Mouse (Mus musculus): ENCODE data around the gene Ccnd1. TPM values are rescaled to one million over a fixed set of nuclear protein-coding genes. Genes with fewer than 3 reads are reported as not detected.
"Not testable (repeated sequence)": the region's sequence is repeated elsewhere in the genome, so short reads cannot be mapped to it uniquely, and the experiment has no call there.

Ccnd1 gene
- total RNA-seq, 2 experiments from 2014 or later, result 34.7 to 51.6 TPM

DNA sequence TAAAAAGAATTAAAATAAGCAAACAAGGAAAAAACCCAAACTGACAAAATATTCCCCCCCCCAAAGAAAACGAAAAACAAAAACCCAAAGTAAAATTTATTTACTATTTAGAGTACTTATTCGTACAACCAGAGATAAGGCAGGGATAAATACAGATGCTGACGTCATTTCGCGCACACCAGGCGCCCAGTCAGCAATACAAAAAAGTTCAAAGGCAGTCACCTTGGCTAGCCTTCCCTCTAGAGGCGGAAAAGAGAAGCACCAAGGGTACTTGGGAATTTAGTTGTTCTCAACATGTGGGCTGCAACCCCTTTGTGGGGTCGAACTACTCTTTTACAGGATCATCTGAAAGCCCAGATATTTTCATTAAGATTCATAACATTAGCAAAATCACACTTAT is 31.9 kb downstream of the Ccnd1 start:
- DNase-seq, result no peak

DNA sequence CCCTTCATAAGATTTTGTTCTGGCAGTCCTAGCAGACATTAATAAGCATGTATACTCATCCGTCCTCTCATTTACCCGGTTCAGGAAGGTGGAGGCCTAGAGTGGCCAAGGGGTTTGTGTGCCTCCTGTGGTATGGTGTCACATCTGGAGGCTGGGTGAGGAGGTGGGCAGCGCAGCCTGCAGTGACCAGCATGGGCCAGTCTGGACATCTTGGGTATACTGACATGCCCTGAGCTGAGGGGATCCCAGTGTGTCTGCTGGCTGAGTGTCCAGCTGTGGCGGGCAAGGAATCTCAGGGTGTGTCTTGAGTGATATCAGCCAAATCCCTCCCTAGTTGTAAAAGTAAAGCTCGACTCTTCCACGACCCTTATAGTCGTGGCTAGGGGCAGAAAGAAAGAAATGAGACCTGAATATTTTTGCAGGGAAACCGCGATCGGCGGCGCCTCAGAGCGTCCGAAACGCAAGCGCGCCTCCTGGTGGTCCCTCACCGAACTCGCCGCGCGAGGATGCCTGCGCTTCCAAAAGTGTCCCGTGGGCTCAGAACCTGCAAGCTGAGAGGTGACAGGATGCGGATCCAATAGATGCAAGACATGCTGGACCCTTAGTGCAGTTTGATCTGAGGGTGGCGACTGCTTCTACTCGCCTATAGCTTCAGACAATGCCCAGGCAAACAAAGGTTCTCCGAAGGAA is 32.9 kb downstream of the Ccnd1 start:
- peak; percentile 78 for DNase-seq

DNA sequence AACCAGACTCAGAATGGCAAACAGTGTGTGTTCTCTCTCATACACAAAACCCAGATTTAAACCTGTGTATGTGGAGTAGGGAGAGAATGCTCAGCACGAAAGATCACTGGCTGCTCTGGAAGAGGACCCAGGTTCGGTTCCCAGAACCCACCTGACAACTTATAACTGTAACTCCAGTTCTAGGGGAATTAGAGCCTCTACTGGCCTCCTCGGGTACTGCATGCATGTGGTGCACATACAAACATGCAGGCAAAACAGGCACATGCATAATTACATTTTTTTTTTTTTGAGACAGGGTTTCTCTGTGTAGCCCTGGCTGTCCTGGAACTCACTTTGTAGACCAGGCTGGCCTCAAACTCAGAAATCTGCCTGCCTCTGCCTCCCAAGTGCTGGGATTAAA is 34.2 kb downstream of the Ccnd1 start:
- not testable (repeated sequence) for DNase-seq

- DNase-seq, result no peak
Measured at GRCm38 (mm10) chr7:144898506-144898905, 41.2 kb downstream of the Ccnd1 start.

- no peak for DNase-seq
Measured at GRCm38 (mm10) chr7:144896294-144897218, 43.2 kb downstream of the Ccnd1 start, which contains the start of gene Fgf15. Gene Fgf15 (plus strand): TSS chr7:144896531.

- DNase-seq, result peak; percentile 69
Measured at GRCm38 (mm10) chr7:144895305-144896111, 44.2 kb downstream of the Ccnd1 start.

GRCm38 (mm10) chr7:144894706-144895105 is 45.0 kb downstream of the Ccnd1 start:
- no peak for DNase-seq

GRCm38 (mm10) chr7:144894191-144894590 is 45.5 kb downstream of the Ccnd1 start:
- peak; percentile 47 for DNase-seq

- no peak for DNase-seq
Measured at GRCm38 (mm10) chr7:144892322-144892721, 47.4 kb downstream of the Ccnd1 start.

GRCm38 (mm10) chr7:144891863-144892262 is 47.9 kb downstream of the Ccnd1 start:
- DNase-seq, result no peak

GRCm38 (mm10) chr7:144890661-144891060 is 49.1 kb downstream of the Ccnd1 start:
- DNase-seq, result not testable (repeated sequence)

DNA sequence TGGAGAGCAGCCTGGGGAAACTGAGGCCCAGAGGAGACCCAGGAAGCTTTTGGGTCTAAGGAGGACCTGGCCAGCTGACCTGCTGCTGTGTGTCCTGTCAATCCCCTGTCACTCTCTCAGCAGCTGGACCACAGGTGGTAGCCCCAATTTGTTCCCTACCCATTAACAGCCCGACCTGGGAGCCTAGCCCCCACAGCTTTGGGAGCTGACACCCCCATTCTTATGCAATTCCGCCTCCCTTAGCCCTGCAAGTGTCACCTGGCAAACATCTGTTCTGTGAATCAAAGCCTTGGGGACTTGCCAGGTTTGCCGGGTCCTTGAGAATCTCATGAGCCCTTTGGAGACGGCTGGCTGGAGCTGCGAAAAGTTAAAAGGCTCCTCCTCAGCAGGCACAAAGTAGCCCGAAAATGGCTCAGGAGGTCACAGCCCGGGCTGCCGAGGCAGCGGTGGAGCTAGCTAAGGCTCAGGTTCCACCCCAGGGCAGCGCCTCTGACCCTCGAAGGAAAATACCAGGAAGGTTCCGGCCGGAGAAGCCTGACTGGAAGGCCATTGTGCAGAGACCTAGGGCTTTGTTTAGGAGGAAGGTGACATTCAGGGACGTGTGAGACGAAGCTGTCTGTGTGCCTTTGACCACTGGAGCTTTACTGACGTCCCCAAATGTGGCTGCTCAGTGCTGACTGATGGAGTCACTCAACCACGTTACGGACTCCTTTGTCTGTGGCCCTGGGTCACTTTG is 51.0 kb downstream of the Ccnd1 start:
- DNase-seq, result no peak

DNA sequence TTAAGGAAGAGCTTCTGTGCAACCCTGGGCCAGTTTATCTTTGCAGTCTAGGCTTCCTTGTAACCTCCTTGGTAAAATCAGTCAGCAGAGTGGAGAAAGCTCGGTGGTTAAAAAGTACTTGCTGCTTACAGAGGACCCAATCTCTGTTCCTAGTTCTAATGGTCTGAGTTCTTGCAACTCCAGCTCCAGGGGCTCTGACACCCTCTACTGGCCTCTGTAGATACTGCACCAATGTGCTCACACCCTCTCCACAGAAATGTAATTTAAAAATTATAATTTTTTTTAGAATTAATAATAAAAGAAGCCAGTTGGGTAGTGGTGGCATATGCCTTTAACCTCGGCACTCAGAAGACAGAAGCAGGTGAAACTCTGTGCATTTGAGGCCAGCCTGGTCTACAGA is 52.1 kb downstream of the Ccnd1 start:
- no peak for DNase-seq

- DNase-seq, result no peak
Measured at GRCm38 (mm10) chr7:144883106-144883505, 56.6 kb downstream of the Ccnd1 start.

Other genes with a start within 250 kb of the Ccnd1 start
- 10 to 100 TPM in 1 of 2 experiments, 1 to 10 TPM in 1; 8.6 to 11.6 TPM for gene Ano1, start 188.0 kb downstream of the Ccnd1 start, total RNA-seq (2021)
- not detected for gene Fgf3, start 101.8 kb downstream of the Ccnd1 start, total RNA-seq (2021)
- under 1 TPM; 0.09 to 0.27 TPM for gene Fgf4, start 92.6 kb downstream of the Ccnd1 start, total RNA-seq (2021)
- gene Fgf15, start 43.4 kb downstream of the Ccnd1 start, total RNA-seq (2021), result not detected
- 10 to 100 TPM; 12.1 to 12.9 TPM for gene LTO1, start 24.8 kb downstream of the Ccnd1 start, total RNA-seq (2021)